Mouse (Mus musculus): ENCODE measurements at regions not wholly inside any gene's neighbourhood (a gene's known extent, or its start where the extent isn't known, plus 50 kb on each side); places are given as distances from the start of the nearest gene placed in this dataset.

DNA sequence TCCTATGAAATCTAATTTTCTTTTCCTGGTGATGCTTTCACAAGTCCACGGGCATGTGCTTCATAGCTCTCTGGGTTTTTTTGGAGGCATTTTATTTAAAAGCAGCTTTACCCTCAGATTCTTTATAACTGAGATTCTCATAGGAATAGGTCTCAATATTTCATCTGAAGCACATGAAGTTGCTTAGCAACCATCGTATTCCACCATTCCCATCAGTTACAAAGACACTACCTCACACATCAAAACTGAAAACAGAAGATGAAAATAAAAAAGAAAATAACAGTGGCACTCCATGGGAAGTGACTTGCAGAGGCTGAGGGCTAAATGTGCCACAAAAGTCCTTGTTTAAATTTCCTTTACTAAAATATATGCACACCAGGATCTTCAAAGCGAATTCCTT is 384.0 kb upstream of the 1700015G11Rik start:
- intact Hi-C loops (cut with DNase I): loop anchor here (10.0 kb wide), 1 partner anchor 1605 kb away; no protein-coding TSS in a partner anchor
- no peak for DNase-seq

DNA sequence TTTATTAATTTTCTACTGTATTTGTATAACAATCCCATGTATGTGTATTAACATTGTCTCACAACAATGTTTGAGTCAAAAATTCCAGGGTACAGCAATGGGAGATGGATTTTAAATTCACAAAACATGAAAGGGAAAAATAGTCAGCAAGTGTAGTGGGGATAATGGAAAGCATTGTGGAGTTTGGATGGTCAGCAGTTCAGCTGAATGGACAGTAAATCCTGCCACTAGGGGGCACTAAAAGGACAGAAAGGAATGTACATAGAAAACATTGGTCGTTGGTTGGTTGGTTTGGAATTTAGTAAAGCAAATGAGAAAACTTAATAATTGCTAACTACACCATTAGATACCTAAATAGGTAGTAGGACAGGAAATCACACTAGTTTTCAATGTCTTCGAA is 376.3 kb upstream of the 1700015G11Rik start:
- intact Hi-C loops (cut with DNase I): loop anchor here (10.0 kb wide), 1 partner anchor 1613 kb away; no protein-coding TSS in a partner anchor
- peak; percentile 12 to 61 for DNase-seq

Measured in heart, postnatal 10 days (tissue).